Mouse (Mus musculus): ENCODE measurements around the gene Slco4a1. TPM values are rescaled to one million over a fixed set of nuclear protein-coding genes. Genes with fewer than 3 reads are reported as not detected.

Slco4a1 gene
- polyA plus RNA-seq, 1 experiment from 2014 or later: 1.7 TPM

DNA sequence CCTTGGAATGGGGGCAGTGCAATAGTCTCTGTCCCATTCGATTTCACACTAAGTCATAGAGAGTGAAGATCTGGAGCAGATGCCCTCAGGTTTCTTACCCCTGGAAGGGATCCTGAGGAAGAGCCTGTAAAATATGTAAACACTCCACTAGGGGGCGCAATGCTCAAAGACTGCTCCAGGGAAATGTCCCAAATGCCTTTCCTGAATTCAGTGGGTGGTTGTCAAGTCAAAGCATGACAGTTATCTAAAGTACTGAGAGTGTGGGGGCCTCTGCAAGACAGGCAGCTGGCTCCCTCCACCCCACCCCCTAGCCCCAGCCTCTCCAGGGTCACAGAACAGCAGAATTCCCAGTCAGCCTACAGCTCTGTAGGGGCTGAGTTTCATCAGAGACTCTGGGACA is 27.7 kb upstream of the Slco4a1 start:
- WGBS: 29% methylated on average over 2 of the region's 2 CpGs
- no peak for ATAC-seq
- no peak overlapping the region for H3K4me2 ChIP-seq (ENCODE audit: low read length)
- H3K9me3 ChIP-seq (replicated peaks; ENCODE audit: control insufficient read depth, low read length, poor library complexity, severe bottlenecking): no peaks in the 10 kb centered on the region
- no peak overlapping the region for H3K4me3 ChIP-seq (ENCODE audit: low read depth, low read length)
- no peak overlapping the region for H3K27ac ChIP-seq (ENCODE audit: low read length)
- H3K36me3 ChIP-seq (ENCODE audit: control insufficient read depth, insufficient read depth, low read length): no peaks in the 10 kb centered on the region
- H3K4me1 ChIP-seq (ENCODE audit: control insufficient read depth, insufficient read depth, low read length): peaks cover 3% of the 10 kb centered on the region
- H3K27me3 ChIP-seq (ENCODE audit: control insufficient read depth, insufficient read depth, low read depth, low read length): no peaks in the 10 kb centered on the region
- H3K9ac ChIP-seq (ENCODE audit: low read depth, low read length): no peak overlapping the region

DNA sequence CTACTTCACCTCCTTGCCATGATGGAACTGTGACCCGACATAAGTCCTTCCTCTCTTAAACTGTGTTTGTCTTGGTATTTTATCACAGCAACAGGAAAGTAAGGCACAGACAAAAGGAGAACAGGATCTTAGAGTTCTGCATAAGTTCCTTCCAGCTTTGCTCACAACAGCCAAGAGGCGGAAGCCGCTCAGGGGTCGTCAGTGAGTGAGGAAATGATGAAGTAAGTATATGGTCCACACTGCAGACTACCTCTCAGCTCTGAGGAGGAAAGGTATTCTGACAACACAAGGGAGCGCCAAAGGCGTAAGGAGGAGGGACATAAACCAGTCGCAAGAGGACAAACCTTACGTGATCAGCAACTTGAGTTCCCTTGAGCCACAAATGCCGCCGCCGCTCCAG is 25.4 kb upstream of the Slco4a1 start:
- peaks cover 3% of the 10 kb centered on the region for H3K4me1 ChIP-seq (ENCODE audit: control insufficient read depth, insufficient read depth, low read length)
- H3K9me3 ChIP-seq (replicated peaks; ENCODE audit: control insufficient read depth, low read length, poor library complexity, severe bottlenecking): no peaks in the 10 kb centered on the region
- H3K4me3 ChIP-seq (ENCODE audit: low read depth, low read length): no peak overlapping the region
- WGBS: 86% methylated on average over 11 of the region's 11 CpGs
- H3K27ac ChIP-seq (ENCODE audit: low read length): no peak overlapping the region
- H3K27me3 ChIP-seq (ENCODE audit: control insufficient read depth, insufficient read depth, low read depth, low read length): no peaks in the 10 kb centered on the region
- H3K9ac ChIP-seq (ENCODE audit: low read depth, low read length): no peak overlapping the region
- no peaks in the 10 kb centered on the region for H3K36me3 ChIP-seq (ENCODE audit: control insufficient read depth, insufficient read depth, low read length)
- no peak for ATAC-seq
- no peak overlapping the region for H3K4me2 ChIP-seq (ENCODE audit: low read length)

DNA sequence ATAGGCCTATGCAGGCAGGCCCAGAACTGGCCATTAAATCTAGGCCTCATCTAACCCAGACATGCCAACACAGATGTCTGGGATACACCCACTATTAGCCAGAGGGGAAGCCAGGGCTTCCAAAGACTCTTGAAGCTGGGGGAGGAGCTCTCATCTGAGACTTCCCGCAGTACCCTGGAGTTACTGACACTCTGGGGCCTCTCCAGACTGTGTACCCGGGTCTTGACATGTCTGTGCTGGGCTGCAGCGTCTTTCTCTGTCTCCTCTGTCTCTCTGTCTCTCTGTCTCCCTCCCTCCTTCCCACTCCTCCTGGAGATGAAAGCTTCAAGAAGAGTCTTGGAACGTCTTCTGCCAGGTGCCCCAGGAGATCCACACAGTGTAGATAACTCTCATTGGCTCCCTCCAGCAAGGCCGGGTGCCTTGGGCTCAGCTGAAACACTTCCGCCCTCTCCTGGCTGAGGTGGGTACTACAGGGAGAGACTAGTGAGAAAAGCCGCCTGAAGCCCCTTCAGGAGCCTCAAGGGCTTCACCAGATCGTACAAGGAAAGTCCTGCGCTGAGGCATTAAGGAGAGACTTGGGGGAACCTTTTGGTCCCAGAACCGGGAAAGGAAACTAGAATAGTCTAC is 23.9 kb upstream of the Slco4a1 start:
- ATAC-seq: peak; percentile 50; the same call in 1 of the 2 replicates
- Histone ChIP-seq H3K9ac (ENCODE audit: low read depth, low read length) (no peak overlapping the region), H3K9me3 (replicated peaks; ENCODE audit: control insufficient read depth, low read length, poor library complexity, severe bottlenecking) (no peaks in the 10 kb centered on the region), H3K27ac (ENCODE audit: low read length) (no peak overlapping the region), H3K27me3 (ENCODE audit: control insufficient read depth, insufficient read depth, low read depth, low read length) (no peaks in the 10 kb centered on the region), H3K36me3 (ENCODE audit: control insufficient read depth, insufficient read depth, low read length) (no peaks in the 10 kb centered on the region), H3K4me2 (ENCODE audit: low read length) (no peak overlapping the region), H3K4me1 (ENCODE audit: control insufficient read depth, insufficient read depth, low read length) (peaks cover 2% of the 10 kb centered on the region), H3K4me3 (ENCODE audit: low read depth, low read length) (no peak overlapping the region)
- WGBS: 22% methylated on average over 10 of the region's 10 CpGs

DNA sequence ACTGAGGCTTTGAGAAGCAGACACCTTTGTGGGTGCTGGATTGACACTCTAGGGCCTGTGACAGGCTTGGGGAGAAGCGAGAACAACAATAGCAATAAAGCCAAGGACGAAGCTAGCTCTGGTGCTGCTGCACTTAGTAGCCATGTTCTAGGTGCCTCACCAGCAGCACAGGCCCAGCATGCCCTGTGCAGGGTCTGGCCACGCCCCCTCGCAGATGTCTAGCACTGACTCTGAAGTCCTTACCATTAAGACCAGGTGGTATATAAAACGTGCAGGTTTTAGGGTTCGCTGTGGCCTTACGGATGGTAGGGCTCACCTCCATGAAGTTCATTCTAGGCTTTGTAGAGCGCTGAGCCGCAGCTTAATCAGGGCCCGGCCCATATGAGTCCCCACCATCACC is 23.3 kb upstream of the Slco4a1 start:
- H3K27me3 ChIP-seq (ENCODE audit: control insufficient read depth, insufficient read depth, low read depth, low read length): no peaks in the 10 kb centered on the region
- H3K4me1 ChIP-seq (ENCODE audit: control insufficient read depth, insufficient read depth, low read length): no peaks in the 10 kb centered on the region; the same call in 1 of the 2 replicates
- H3K4me3 ChIP-seq (ENCODE audit: low read depth, low read length): no peak overlapping the region
- no peak overlapping the region for H3K4me2 ChIP-seq (ENCODE audit: low read length)
- no peaks in the 10 kb centered on the region for H3K36me3 ChIP-seq (ENCODE audit: control insufficient read depth, insufficient read depth, low read length)
- ATAC-seq: no peak
- no peak overlapping the region for H3K9ac ChIP-seq (ENCODE audit: low read depth, low read length)
- no peaks in the 10 kb centered on the region for H3K9me3 ChIP-seq (replicated peaks; ENCODE audit: control insufficient read depth, low read length, poor library complexity, severe bottlenecking)
- no peak overlapping the region for H3K27ac ChIP-seq (ENCODE audit: low read length)
- WGBS: 76% methylated on average over 10 of the region's 10 CpGs

DNA sequence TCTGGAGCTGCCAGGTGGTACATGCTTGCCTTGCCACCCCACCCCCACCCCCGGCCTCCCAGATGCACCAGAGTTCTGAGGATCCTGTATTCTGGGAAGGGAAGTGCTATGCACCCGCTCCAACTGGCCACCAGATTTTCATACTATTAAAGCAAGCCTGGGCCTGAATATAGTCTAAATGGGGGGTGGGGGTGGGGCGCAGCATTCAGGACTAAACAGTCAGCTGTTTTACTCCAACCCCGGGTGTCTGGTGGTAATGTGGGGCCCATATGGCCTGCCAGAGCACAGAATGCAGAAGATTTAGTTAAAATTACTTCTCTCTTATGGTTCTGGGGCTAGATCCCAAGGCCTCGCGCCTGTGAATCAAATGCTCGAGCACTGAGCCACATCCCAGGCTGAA is 22.7 kb upstream of the Slco4a1 start:
- WGBS: 87% methylated on average over 7 of the region's 7 CpGs
- no peak overlapping the region for H3K9ac ChIP-seq (ENCODE audit: low read depth, low read length)
- no peaks in the 10 kb centered on the region; the same call in 1 of the 2 replicates for H3K4me1 ChIP-seq (ENCODE audit: control insufficient read depth, insufficient read depth, low read length)
- no peak for ATAC-seq
- no peaks in the 10 kb centered on the region for H3K9me3 ChIP-seq (replicated peaks; ENCODE audit: control insufficient read depth, low read length, poor library complexity, severe bottlenecking)
- H3K4me2 ChIP-seq (ENCODE audit: low read length): no peak overlapping the region
- no peaks in the 10 kb centered on the region for H3K27me3 ChIP-seq (ENCODE audit: control insufficient read depth, insufficient read depth, low read depth, low read length)
- no peak overlapping the region for H3K27ac ChIP-seq (ENCODE audit: low read length)
- no peak overlapping the region for H3K4me3 ChIP-seq (ENCODE audit: low read depth, low read length)
- no peaks in the 10 kb centered on the region for H3K36me3 ChIP-seq (ENCODE audit: control insufficient read depth, insufficient read depth, low read length)

DNA sequence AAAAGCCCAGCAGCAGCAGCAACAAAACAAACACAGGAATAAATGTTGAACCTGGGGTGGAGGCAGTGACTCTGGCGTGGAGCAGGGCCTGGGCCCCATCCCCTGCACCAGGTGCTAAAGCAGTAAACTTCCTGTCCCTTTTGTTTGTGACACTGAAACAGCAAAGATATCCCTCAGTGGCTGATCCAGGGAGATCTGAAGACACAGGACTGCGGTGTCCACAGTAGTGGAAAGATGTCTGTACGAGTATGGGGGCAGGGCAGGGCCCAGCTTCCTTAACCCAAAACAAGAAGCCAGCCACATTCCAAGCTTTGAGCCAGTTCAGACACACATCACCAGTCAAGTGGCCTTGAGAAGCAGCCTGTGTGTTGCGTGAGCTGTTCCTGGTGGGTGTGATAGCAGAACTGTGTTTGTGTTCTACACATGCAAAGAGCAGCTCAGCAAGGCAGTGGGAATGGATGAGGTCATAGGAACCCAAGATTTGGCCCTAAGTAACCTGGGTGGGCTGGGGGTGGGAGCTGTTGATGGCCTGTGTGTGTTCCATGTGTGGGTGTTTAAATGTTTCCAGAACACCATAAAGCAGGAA is 20.6 kb upstream of the Slco4a1 start:
- H3K36me3 ChIP-seq (ENCODE audit: control insufficient read depth, insufficient read depth, low read length): no peaks in the 10 kb centered on the region
- 81% methylated on average over 4 of the region's 4 CpGs for WGBS
- no peak overlapping the region for H3K9ac ChIP-seq (ENCODE audit: low read depth, low read length)
- no peak overlapping the region for H3K4me2 ChIP-seq (ENCODE audit: low read length)
- no peaks in the 10 kb centered on the region for H3K9me3 ChIP-seq (replicated peaks; ENCODE audit: control insufficient read depth, low read length, poor library complexity, severe bottlenecking)
- H3K4me3 ChIP-seq (ENCODE audit: low read depth, low read length): no peak overlapping the region
- no peaks in the 10 kb centered on the region for H3K4me1 ChIP-seq (ENCODE audit: control insufficient read depth, insufficient read depth, low read length)
- ATAC-seq: no peak
- H3K27me3 ChIP-seq (ENCODE audit: control insufficient read depth, insufficient read depth, low read depth, low read length): no peaks in the 10 kb centered on the region
- no peak overlapping the region for H3K27ac ChIP-seq (ENCODE audit: low read length)

DNA sequence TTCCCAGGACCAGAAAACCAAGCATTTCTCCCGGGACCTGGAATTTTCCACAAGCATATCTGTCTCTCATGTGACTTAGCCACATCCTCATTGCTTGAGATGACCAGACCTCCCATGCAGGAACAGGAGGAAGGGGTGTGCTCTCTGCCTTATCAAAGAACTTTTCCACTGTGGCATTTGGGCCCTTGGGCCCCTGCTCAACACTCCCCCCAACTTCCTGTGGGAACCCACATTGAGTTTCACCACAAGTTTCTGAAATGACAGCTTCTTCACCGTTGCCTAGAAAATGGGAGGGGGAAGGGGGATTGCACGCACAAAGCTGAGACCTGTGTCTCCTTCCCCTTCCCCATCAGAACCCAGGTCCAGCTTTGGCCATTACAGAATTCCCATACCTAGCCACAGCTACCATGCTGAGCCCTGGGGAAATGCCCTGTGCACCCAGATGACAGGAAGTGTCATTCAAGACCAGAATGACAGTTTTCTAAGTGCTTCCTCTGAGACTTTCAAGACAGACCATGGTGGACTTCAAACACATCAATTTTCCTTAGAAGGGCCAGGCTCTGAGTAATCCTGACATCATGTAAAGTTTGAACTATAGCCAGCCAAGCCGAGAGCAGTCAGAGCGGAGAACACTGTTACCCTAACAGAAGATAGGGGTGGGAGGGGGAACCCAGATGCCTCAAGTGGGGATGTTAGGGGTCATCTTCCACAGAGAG is 18.7 kb upstream of the Slco4a1 start:
- Histone ChIP-seq H3K36me3 (ENCODE audit: control insufficient read depth, insufficient read depth, low read length) (no peaks in the 10 kb centered on the region), H3K4me2 (ENCODE audit: low read length) (no peak overlapping the region), H3K27me3 (ENCODE audit: control insufficient read depth, insufficient read depth, low read depth, low read length) (no peaks in the 10 kb centered on the region), H3K9ac (ENCODE audit: low read depth, low read length) (no peak overlapping the region), H3K4me1 (ENCODE audit: control insufficient read depth, insufficient read depth, low read length) (no peaks in the 10 kb centered on the region), H3K27ac (ENCODE audit: low read length) (no peak overlapping the region), H3K9me3 (replicated peaks; ENCODE audit: control insufficient read depth, low read length, poor library complexity, severe bottlenecking) (no peaks in the 10 kb centered on the region), H3K4me3 (ENCODE audit: low read depth, low read length) (no peak overlapping the region)
- WGBS: 87% methylated on average over 5 of the region's 5 CpGs
- no peak for ATAC-seq

DNA sequence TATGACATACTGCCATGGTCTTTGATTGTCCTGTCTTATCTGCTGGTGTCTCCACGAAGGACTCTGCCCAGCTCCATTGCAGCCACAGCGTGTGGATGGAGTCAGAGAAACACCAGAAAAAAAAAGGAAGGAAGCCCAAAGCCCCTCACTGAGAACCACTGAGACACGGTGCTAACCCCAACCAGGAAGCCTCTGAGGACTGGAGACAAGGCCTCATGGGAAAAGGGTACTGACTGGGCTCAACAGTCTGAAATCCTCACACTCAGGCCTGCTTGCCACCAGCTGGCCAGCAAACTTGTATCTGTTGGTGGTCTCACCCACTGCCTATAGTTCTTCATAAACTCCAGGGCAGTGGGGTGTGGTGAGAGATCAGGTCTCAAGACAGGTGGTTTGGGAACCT is 16.3 kb upstream of the Slco4a1 start:
- Histone ChIP-seq H3K4me3 (ENCODE audit: low read depth, low read length) (no peak overlapping the region), H3K27me3 (ENCODE audit: control insufficient read depth, insufficient read depth, low read depth, low read length) (no peaks in the 10 kb centered on the region), H3K9ac (ENCODE audit: low read depth, low read length) (no peak overlapping the region), H3K27ac (ENCODE audit: low read length) (no peak overlapping the region), H3K36me3 (ENCODE audit: control insufficient read depth, insufficient read depth, low read length) (no peaks in the 10 kb centered on the region), H3K4me2 (ENCODE audit: low read length) (no peak overlapping the region), H3K9me3 (replicated peaks; ENCODE audit: control insufficient read depth, low read length, poor library complexity, severe bottlenecking) (no peaks in the 10 kb centered on the region), H3K4me1 (ENCODE audit: control insufficient read depth, insufficient read depth, low read length) (no peaks in the 10 kb centered on the region)
- WGBS: 81% methylated on average over 3 of the region's 3 CpGs
- no peak for ATAC-seq

DNA sequence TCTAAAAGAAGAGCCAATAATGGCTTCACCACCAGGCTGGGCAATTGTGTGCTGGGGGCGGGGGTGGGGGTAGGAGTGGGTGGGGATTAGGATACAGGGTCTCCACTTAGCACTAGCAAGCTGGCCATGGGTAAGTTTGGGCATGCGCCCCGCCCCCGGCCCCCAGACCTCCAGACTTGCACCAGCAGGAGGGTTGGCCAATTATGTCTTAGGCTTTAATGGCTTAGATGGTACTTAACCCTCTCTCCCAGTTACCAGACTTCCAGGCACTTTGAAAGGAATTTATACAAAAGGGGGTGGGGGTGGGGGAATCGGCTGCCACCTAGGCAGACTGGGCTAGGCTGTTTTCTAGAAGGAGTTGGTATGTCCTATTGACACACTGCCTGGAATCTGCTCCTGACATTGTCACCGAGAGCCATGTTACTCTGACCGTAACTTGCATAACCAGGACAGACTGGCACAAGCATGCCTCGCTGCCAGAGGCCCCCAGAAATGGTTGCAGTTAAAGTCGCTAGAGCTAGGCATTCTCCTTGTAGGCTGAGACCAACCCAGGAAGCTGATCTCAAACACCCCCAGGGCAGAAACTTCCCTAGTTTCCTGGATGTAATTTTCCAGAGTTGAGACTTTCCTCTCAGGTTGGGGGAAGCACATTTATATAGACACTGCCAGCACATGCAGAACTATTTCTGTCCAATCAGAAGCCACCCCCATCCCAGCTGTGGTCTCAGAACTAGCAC is 15.3 kb upstream of the Slco4a1 start:
- no peak overlapping the region for H3K9ac ChIP-seq (ENCODE audit: low read depth, low read length)
- H3K27ac ChIP-seq (ENCODE audit: low read length): no peak overlapping the region
- no peak overlapping the region for H3K4me2 ChIP-seq (ENCODE audit: low read length)
- no peaks in the 10 kb centered on the region for H3K4me1 ChIP-seq (ENCODE audit: control insufficient read depth, insufficient read depth, low read length)
- 47% methylated on average over 9 of the region's 9 CpGs for WGBS
- no peak for ATAC-seq
- H3K36me3 ChIP-seq (ENCODE audit: control insufficient read depth, insufficient read depth, low read length): no peaks in the 10 kb centered on the region
- H3K4me3 ChIP-seq (ENCODE audit: low read depth, low read length): no peak overlapping the region
- no peaks in the 10 kb centered on the region for H3K9me3 ChIP-seq (replicated peaks; ENCODE audit: control insufficient read depth, low read length, poor library complexity, severe bottlenecking)
- no peaks in the 10 kb centered on the region for H3K27me3 ChIP-seq (ENCODE audit: control insufficient read depth, insufficient read depth, low read depth, low read length)

Data from midbrain, embryonic 16.5 days (tissue).